Mouse (Mus musculus) retina, postnatal 7 days (tissue): ENCODE results near the gene 1700109H08Rik.
"Not testable (repeated sequence)": the region's sequence is repeated elsewhere in the genome, so short reads cannot be mapped to it uniquely, and the experiment has no call there.

ENCODE experiments used
- DNase-seq: peaks from one replicate; pipeline ENCODE4 v3.0.0-alpha.2; 2012; ENCODE audit warnings: low read depth, low spot score

The 1700109H08Rik gene

DNA sequence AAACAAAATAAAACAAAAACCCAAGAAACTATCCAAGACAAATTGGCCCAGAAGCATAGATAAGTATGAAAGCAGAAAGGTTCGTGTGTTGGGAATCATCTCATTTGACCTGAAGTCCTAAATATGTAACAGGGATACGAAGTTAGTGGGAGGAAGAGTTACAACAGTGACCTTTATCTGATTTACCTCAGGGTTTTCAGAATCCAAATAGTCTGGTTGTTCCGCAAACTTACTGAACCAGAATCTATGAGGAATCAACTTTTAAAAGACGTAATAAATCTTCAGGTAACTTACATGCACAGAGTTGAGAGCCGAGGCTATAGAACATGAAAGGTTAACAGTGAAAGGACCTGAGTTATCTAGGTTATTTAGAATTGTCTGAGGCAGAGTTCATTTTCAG is 27.4 kb downstream of the 1700109H08Rik start:
- DNase-seq = no peak

DNA sequence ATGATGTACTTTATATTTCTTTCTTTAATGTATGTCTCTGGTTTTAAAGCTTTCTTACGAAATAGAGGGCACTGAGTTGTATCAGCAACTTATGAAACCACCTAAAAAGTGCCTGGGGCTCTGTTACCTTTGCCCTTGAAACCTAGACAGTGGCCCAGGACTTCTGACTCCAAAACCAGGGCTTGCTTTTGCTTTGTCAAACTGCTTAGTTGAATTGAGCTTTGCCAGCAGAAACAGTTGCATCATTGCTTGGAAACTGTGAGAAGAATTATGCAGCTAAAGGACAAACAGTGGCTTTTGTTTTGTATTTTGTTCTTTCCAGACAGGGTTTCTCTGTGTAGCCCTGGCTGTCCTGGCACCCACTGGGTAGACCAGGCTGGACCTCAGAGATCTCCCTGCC is 28.9 kb downstream of the 1700109H08Rik start:
- DNase-seq = no peak

DNA sequence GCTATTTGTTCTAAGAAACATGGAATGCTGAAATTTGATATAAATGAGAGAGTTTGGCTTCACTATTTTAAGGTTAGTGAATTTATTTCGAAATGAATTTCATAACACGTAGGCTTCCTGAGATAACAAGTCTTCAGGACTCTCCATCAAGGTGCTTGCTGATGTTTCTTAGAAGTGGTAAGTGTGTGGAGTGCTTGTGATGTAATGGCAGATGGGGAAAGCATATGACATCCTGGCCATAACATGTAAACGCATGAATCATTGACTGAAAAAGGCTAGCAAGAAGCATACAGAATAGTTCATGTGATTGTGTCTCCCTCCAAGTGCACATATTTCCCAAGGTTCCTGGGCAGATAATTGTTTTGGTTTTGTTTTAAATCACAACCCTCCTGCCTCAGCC is 29.4 kb downstream of the 1700109H08Rik start:
- DNase-seq = no peak

DNA sequence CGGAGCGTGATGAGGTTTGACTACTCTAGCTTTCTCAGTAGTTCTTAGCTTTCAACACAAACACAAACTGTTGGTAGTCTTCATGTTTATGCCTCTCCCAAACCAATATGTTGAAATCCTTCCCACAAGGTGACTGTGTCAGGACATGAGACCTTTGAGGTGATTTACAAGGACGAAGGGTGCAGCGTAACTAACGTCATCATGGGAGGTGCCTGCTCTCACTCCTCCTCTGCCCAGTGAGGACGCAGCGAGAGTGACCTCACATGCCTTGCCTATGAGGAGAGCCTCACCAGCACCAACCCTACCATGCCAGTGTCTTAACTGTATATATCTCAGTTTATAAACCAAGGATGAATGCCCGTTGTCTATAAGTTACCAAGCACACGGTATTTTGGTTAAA is 35.7 kb downstream of the 1700109H08Rik start:
- DNase-seq = no peak

DNA sequence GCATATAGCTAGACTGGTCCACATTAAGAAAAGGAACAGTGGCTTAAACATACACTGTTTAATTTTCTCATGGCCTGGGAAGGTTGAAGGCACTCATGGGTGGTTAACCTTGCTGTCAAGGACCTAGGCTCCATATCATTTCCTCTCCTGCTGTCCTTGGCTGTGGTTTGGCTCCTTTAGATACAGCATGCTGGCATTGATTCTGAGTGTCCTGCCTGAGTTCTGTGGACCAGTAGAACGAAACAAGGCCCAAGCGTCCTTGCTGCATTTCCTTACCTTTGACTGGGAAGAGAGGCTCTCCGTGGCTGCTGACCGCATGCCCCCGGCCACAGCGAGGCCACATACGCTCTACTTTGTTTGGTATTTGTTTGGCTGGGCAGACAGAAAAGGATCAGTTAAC is 37.9 kb downstream of the 1700109H08Rik start:
- no peak for DNase-seq

DNA sequence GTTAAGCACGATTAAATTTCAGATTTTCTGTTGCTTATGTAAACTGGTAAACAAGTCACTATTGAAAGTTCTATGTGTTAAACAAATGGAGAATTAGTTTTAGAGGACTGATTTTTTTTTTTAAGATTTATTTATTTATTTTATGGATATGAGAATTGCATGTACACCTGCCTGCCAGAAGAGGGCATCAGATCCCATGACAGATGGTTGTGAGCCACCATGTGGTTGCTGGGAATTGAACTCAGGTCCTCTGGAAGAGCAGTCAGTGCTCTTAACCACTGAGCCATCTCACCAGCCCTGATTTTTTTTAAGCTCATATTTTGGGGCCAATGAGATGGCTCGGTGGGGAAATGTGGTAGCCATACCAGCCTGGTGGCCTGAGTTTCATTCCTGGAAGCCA is 40.5 kb downstream of the 1700109H08Rik start:
- not testable (repeated sequence) for DNase-seq

DNA sequence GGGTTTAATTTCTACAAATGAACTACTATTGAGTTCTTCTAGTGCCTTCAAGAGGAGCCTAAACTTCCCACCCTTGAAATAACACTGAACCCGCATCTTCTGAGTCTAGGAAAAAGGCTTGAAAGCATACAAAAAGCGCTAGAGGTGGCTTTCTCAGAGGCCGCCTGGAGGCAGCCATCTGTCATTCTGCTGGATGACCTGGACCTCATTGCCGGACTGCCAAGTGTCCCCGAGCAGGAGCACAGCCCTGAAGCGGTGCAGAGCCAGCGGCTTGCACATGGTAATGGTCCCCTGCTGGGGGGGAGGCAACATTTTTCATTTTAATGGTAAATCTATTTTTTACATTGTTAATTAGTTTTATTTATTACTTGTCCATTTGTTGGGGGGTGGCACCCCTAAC is 49.1 kb downstream of the 1700109H08Rik start:
- DNase-seq = no peak

DNA sequence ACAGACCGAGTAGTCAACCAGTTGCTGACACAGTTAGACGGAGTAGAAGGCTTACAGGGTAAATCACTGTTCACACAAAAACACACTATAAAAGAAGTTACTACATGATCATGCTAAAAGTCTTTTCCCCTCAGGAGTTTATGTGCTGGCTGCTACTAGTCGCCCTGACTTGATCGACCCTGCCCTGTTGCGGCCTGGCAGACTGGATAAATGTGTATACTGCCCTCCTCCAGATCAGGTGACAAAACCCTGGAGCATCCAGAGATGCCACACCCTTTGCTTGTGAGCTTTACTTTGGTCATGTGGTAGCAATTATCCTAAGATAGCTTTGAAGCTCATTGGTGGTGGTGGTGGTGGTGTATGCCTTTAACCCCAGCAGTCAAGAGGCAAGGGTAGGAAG is 58.7 kb downstream of the 1700109H08Rik start:
- no peak for DNase-seq

DNA sequence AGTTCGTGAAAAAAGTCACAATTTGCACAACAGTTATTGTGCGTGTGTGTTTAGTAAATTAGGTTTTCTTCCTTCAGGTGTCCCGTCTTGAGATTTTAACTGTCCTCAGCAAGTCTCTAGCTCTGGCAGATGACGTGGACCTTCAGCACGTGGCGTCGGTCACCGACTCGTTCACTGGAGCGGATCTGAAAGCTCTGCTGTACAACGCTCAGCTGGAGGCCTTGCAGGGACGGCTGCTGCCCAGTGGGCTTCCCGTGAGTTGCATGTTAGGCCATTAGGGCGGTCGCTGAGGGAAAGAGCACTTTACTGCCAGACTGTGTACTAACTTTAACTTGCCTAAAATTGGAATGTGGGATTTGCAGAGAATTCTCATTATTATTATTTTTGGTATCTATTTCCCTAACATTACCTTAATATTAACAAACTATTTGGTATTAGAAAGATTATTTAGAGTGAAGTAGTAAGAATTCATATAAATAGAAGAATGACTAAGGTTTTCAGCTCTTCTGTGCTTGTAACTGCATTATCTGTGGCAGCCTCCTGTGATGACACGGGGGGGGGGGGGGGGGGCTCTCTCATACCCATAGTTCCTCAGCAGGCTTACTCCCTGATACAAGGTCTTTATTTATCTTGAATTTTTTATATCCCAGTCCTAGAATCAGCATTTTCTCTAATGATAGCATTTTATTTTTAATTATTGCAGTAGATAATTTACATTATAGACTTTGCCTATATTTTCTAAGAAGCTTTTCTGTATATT is 60.3 kb downstream of the 1700109H08Rik start:
- DNase-seq = no peak

DNA sequence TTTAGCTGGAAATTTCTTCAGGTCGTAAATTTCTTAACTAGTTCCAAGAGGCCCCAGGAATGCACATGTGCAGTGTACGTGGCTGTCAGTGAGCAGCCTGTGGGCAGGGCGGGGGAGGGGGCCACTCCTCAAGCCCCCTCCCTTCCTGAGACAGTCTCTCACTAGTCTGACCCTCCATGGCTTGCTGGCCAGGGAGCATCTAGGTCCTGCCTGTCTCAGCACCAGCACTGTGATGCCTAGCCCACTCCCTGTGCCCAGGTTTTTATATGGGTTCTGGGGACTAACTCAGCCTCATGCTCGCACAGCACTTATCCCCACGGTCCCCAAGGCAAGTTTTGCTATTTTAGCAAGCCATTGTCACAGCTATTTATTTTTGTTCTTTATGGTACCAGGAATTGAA is 60.9 kb downstream of the 1700109H08Rik start:
- no peak for DNase-seq

DNA sequence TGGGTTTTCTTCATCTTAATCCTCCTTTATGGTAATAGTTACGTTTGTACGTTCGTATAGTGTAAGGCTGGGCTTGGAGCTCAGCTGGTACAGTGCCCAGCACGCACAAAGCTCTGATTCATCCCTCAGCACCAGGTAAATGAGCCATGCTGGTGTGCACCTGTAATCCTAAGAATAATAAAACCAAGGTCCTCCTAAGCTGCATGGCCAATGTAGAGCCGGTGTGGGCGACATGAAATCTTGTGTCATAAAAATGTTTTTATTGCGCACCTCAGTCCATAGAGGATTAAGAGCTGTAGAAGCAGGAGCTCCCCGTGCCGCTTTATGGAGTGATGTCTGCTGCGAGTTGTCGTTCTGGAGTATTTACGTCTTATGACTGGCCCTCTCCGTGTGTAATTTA is 61.9 kb downstream of the 1700109H08Rik start:
- no peak for DNase-seq

DNA sequence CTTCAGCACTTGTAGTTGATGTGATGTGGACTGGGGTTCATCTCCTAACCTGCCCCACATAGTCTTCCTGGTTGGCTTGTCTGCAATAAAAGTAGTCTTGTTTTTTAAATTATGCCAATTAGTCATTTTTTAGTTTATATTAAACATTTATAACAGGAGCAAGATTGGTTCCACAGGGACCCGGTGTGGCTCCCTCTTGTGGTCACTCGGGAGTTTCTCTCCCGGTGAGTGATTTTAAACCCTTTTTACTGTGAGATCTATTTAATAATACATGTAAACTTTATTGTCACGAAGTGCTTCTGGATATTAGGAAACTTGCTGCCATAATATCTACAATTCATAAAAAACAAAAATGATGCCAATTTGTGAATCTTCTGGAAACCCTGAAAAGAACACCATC is 62.6 kb downstream of the 1700109H08Rik start:
- DNase-seq = no peak
